Mouse (Mus musculus): ENCODE results near the gene Hist1h3i.
A peak's percentile ranks its signal among the peaks of the same experiment; 100 is the strongest.

Hist1h3i gene

DNA sequence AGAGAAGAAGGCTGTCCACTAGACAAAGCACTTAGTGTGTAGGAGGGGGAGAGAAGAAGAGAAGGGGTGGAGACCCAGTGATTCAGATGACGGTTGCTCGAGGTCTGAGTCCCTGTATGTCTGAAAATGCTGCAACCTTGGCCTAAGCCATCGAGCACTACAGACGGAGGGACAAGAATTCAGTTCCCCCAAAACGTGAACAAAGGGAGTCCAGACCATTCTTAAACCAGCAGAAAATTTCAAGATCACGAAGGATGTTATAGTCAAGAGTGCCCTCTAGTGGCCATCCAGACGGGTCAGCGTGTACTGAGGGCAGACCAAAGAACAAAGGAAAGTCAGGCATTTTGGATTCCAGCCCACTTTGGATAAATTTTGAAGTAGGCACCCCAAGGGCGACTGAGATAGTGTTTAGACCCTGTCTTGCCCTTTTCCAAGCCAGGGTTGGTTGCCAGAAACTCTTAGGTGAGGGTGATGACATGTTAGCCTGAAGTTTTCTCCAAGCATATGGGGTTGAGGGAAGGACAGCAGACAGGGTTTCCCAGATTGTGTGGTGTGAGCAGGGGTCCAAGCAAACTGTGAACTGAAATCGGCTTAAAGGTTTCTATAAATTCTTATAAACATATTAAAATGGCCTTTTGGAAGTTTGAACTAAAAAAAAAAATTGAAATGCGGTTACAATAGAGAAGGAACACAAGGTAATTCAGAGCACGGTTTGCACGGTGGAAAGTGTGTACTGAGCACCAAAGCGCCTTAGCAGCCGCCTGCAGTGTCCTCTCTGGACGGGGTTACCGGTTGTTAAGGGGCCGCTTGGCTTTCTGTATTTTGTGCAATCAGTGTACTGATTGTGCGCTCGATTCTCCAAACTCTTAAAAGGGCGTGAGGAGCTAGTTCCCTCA lies 48.9 kb downstream of the Hist1h3i start:
- DNase-seq (ENCODE audit: low spot score in 2 of 2) = peak; percentile 78 to 79

GRCm38 (mm10) chr13:21733466-21733865 lies 49.7 kb downstream of the Hist1h3i start:
- DNase-seq (ENCODE audit: low spot score in 2 of 2) = no peak

All from right cerebral cortex, postnatal 10 days (tissue).